In genomic region chr6:142514912-142515311, GRCm38 (mm10) we compare ENCODE assay signal across 10 mouse cellular contexts. TPM values are rescaled to one million over a fixed set of nuclear protein-coding genes. Genes with fewer than 3 reads are reported as not detected.
DNase-seq lines count a peak whose midpoint lies in the region; ATAC-seq lines count a peak whose summit lies in the region.
"Had no signal": no experiment of that assay in that cellular context is flagged by ENCODE, and none has a peak within 500 bp of the region (broad histone marks: within the 10 kb centered on the region; RNA-seq: fewer than 3 reads in every experiment).

No protein-coding gene starts in this region.

- no peaks in the 10 kb centered on the region for H3K36me3 ChIP-seq in midbrain, embryonic 10.5 days
- no peaks in the 10 kb centered on the region for H3K36me3 ChIP-seq in midbrain, embryonic 15.5 days (replicated peaks)
- H3K36me3 ChIP-seq in embryonic facial prominence, embryonic 10.5 days (replicated peaks): no peaks in the 10 kb centered on the region
- H3K36me3 ChIP-seq: limb, embryonic 13.5 days had no signal

- no peak; the same call in 1 of the 2 replicates for ATAC-seq in midbrain, embryonic 15.5 days (replicated peaks)
- no peak for ATAC-seq in monocyte, adult 5-6 weeks (replicated peaks; ENCODE audit: insufficient number of reproducible peaks, low FRiP score, low TSS enrichment, poor library complexity, severe bottlenecking)

- peak; percentile 39 to 80 for DNase-seq in adrenal gland, adult (ENCODE audit: inconsistent age in 2 of 2, low spot score in 1 of 2)
- DNase-seq in adrenal gland, adult 8-10 months: no peak
- peak; percentile 45 for DNase-seq in midbrain, embryonic 10.5 days (ENCODE audit: low spot score)
- DNase-seq in embryonic facial prominence, embryonic 10.5 days (ENCODE audit: low spot score): peak; percentile 68
- DNase-seq in layer of hippocampus, postnatal 14 days (ENCODE audit: low spot score in 2 of 2): peak; percentile 53 to 64
- peak; percentile 48 to 62 for DNase-seq in lung, postnatal 4 days

- no peaks in the 10 kb centered on the region for H3K9me3 ChIP-seq in midbrain, embryonic 10.5 days (replicated peaks)
- no peaks in the 10 kb centered on the region for H3K9me3 ChIP-seq in midbrain, embryonic 15.5 days
- no peaks in the 10 kb centered on the region for H3K9me3 ChIP-seq in embryonic facial prominence, embryonic 10.5 days
- H3K9me3 ChIP-seq: limb, embryonic 13.5 days had no signal

- peaks cover 23% of the 10 kb centered on the region for H3K4me1 ChIP-seq in midbrain, embryonic 10.5 days
- H3K4me1 ChIP-seq in midbrain, embryonic 15.5 days: no peaks in the 10 kb centered on the region
- H3K4me1 ChIP-seq in embryonic facial prominence, embryonic 10.5 days: peaks cover 27% of the 10 kb centered on the region

- no peak overlapping the region for H3K4me3 ChIP-seq in midbrain, embryonic 10.5 days
- H3K4me3 ChIP-seq in midbrain, embryonic 15.5 days: no peak overlapping the region
- no peak overlapping the region for H3K4me3 ChIP-seq in embryonic facial prominence, embryonic 10.5 days
- H3K4me3 ChIP-seq: limb, embryonic 13.5 days had no signal

- WGBS in midbrain, embryonic 10.5 days: 2% methylated on average over 10 of the region's 10 CpGs
- WGBS in midbrain, embryonic 15.5 days: 6% methylated on average over 10 of the region's 10 CpGs
- WGBS in embryonic facial prominence, embryonic 10.5 days: 3% methylated on average over 10 of the region's 10 CpGs

- H3K9ac ChIP-seq in midbrain, embryonic 15.5 days: no peak overlapping the region
- H3K9ac ChIP-seq: limb, embryonic 13.5 days had no signal

- no peak overlapping the region for H3K27ac ChIP-seq in midbrain, embryonic 10.5 days (replicated peaks)
- no peak overlapping the region for H3K27ac ChIP-seq in midbrain, embryonic 15.5 days
- no peak overlapping the region for H3K27ac ChIP-seq in embryonic facial prominence, embryonic 10.5 days (replicated peaks)
- H3K27ac ChIP-seq: limb, embryonic 13.5 days had no signal

- H3K4me2 ChIP-seq in midbrain, embryonic 15.5 days: no peak overlapping the region
- H3K4me2 ChIP-seq: limb, embryonic 13.5 days had no signal

- peaks cover 22% of the 10 kb centered on the region for H3K27me3 ChIP-seq in midbrain, embryonic 10.5 days (ENCODE audit: low read depth, poor library complexity, severe bottlenecking)
- H3K27me3 ChIP-seq in midbrain, embryonic 15.5 days (replicated peaks): peaks cover 8% of the 10 kb centered on the region; the same call in 1 of the 2 replicates
- peaks cover 29% of the 10 kb centered on the region for H3K27me3 ChIP-seq in embryonic facial prominence, embryonic 10.5 days (replicated peaks; ENCODE audit: low read depth, poor library complexity, severe bottlenecking)

RNA-seq across cellular contexts. Expression of gene Ldhb, which starts 7.2 kb away (rescaled TPM):
- total RNA-seq in adrenal gland, adult 8-10 months (2022): 100 to 1,000 TPM; 147 to 183 (median 159) TPM
- 324 and 380 TPM in 2 replicates for polyA plus RNA-seq in midbrain, embryonic 10.5 days (2016; fragmentation: Nextera tagmentation; extraction: Ambion mirVana)
- 450 and 468 TPM in 2 replicates for polyA plus RNA-seq in midbrain, embryonic 15.5 days (2015; fragmentation: Nextera tagmentation; extraction: Ambion mirVana)
- 545 and 577 TPM in 2 replicates for polyA plus RNA-seq in embryonic facial prominence, embryonic 10.5 days (2016; fragmentation: Nextera tagmentation; extraction: Ambion mirVana)
- total RNA-seq in layer of hippocampus, postnatal 14 days (2021): 100 to 1,000 TPM; 450 to 461 TPM
- total RNA-seq in monocyte, adult 5-6 weeks (2017): 3.5 to 10.0 TPM (median 5.1 TPM) in 3 replicates

RNA-seq across cellular contexts. Expression of gene Gys2, which starts 42.0 kb away (rescaled TPM):
- total RNA-seq in adrenal gland, adult 8-10 months (2022): 10 to 100 TPM in 1 of 4 experiments, 1 to 10 TPM in 3; 1.4 to 10.7 (median 5.0) TPM
- 0.07 and 0.11 TPM in 2 replicates for polyA plus RNA-seq in midbrain, embryonic 10.5 days (2016; fragmentation: Nextera tagmentation; extraction: Ambion mirVana)
- polyA plus RNA-seq in midbrain, embryonic 15.5 days (2015; fragmentation: Nextera tagmentation; extraction: Ambion mirVana): 0.06 and 0.12 TPM in 2 replicates
- not detected in 2 replicates for polyA plus RNA-seq in embryonic facial prominence, embryonic 10.5 days (2016; fragmentation: Nextera tagmentation; extraction: Ambion mirVana)
- under 1 TPM in 1 of 2 experiments, not detected in 1; 0.23 TPM for total RNA-seq in layer of hippocampus, postnatal 14 days (2021)
- total RNA-seq in monocyte, adult 5-6 weeks (2017): not detected in 3 replicates
- polyA plus RNA-seq: limb, embryonic 13.5 days; small intestine, adult 2 months had no signal

RNA-seq across cellular contexts. Expression of gene Kcnj8, which starts 56.5 kb away (rescaled TPM):
- 10 to 100 TPM in 2 of 4 experiments, 1 to 10 TPM in 2; 8.3 to 11.8 (median 10.1) TPM for total RNA-seq in adrenal gland, adult 8-10 months (2022)
- polyA plus RNA-seq in midbrain, embryonic 10.5 days (2016; fragmentation: Nextera tagmentation; extraction: Ambion mirVana): 2.2 and 5.2 TPM in 2 replicates
- 14.8 and 15.8 TPM in 2 replicates for polyA plus RNA-seq in midbrain, embryonic 15.5 days (2015; fragmentation: Nextera tagmentation; extraction: Ambion mirVana)
- 0.59 and 1.00 TPM in 2 replicates for polyA plus RNA-seq in embryonic facial prominence, embryonic 10.5 days (2016; fragmentation: Nextera tagmentation; extraction: Ambion mirVana)
- total RNA-seq in layer of hippocampus, postnatal 14 days (2021): 1 to 10 TPM; 2.8 to 4.1 TPM
- total RNA-seq in monocyte, adult 5-6 weeks (2017): 19.0 to 39.8 TPM (median 23.1 TPM) in 3 replicates

Comparison
In these comparisons a context has a peak if more than half of its experiments do, and no peak if none do; other contexts are left out.
1. RNA of gene Ldhb, which starts 7.2 kb away (total RNA-seq): 450 to 461 TPM in layer of hippocampus, postnatal 14 days and 147 to 183 TPM in adrenal gland, adult 8-10 months; 3.5 to 10.0 TPM in monocyte, adult 5-6 weeks; every median in the first group is over 10 times any median in the second.